Mouse (Mus musculus): ENCODE measurements around the gene Zfp775. TPM values are rescaled to one million over a fixed set of nuclear protein-coding genes. Genes with fewer than 3 reads are reported as not detected.

Gene Zfp775
- polyA plus RNA-seq, 1 experiment from 2014 or later: 13.8 TPM

DNA sequence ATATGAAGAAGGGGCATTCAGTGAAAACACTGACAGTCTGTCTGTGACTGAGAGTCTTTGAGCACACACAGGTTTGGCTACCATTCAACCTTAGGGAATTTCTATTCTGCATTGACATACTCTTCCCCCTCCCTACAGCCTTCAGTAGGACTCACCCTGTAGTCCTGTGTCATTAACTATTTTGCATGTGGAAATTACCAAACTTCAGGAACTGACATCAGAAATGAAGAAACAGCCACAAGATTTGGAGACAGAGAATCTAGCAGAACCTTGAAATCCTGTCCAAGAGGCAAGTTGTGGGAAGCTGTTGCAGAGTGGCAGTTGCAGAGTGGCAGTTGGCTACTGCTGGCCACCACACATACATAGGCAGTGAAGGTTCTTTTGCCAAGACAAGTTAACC is 66.2 kb downstream of the Zfp775 start:
- Histone ChIP-seq H3K4me1 (no peaks in the 10 kb centered on the region), H3K27ac (no peak overlapping the region), H3K4me3 (no peak overlapping the region), H3K27me3 (replicated peaks) (no peaks in the 10 kb centered on the region), H3K36me3 (no peaks in the 10 kb centered on the region), H3K9me3 (no peaks in the 10 kb centered on the region), H3K9ac (no peak overlapping the region), H3K4me2 (replicated peaks) (no peak overlapping the region)
- no peak for ATAC-seq (ENCODE audit: low FRiP score, low read depth)

DNA sequence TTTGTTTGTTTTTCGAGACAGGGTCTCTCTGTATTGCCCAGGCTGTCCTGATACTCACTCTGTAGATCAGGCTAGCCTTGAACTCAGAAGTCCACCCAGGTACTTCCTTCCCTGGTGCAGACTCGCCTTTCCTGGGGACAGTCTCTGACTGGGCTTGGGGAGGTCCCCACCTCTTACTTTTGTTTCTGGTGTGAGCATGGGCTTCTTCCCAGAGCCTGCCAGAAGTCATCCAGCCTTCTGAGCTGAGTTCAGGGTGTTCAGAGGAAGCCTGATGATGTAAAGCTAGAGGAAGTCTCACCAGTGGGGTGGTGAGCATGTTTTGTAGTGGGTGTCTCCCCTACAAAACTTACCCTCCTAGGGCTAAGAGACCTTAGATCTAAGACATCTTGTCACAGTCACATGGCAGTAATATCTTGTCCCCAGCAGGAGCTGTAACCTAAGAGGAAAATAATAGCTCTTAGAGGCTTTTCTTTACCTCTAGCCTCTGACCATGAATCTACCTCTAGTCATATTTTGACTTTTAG is 67.6 kb downstream of the Zfp775 start:
- no peak overlapping the region for H3K4me3 ChIP-seq
- no peaks in the 10 kb centered on the region for H3K36me3 ChIP-seq
- H3K9ac ChIP-seq: no peak overlapping the region
- WGBS: 74% methylated on average over 2 of the region's 2 CpGs
- no peaks in the 10 kb centered on the region for H3K9me3 ChIP-seq
- no peaks in the 10 kb centered on the region for H3K27me3 ChIP-seq (replicated peaks)
- H3K4me1 ChIP-seq: no peaks in the 10 kb centered on the region
- H3K4me2 ChIP-seq (replicated peaks): no peak overlapping the region
- no peak overlapping the region for H3K27ac ChIP-seq
- no peak for ATAC-seq (ENCODE audit: low FRiP score, low read depth)

Other genes with a start within 250 kb of the Zfp775 start
- 26.3 and 27.4 TPM in 2 replicates for gene Krba1, start 206.5 kb upstream of the Zfp775 start, polyA plus RNA-seq (2016; fragmentation: Nextera tagmentation; extraction: Ambion mirVana)
- gene Zfp467, start 156.2 kb upstream of the Zfp775 start, polyA plus RNA-seq (2016; fragmentation: Nextera tagmentation; extraction: Ambion mirVana): 18.4 and 18.5 TPM in 2 replicates
- gene Sspo, start 153.8 kb upstream of the Zfp775 start, polyA plus RNA-seq (2016; fragmentation: Nextera tagmentation; extraction: Ambion mirVana): 0.28 and 0.63 TPM in 2 replicates
- 97.7 and 107 TPM in 2 replicates for gene Atp6v0e2, start 64.4 kb upstream of the Zfp775 start, polyA plus RNA-seq (2016; fragmentation: Nextera tagmentation; extraction: Ambion mirVana)
- 15.6 and 20.1 TPM in 2 replicates for gene Lrrc61, start 47.3 kb upstream of the Zfp775 start, polyA plus RNA-seq (2016; fragmentation: Nextera tagmentation; extraction: Ambion mirVana)
- 3.9 and 4.7 TPM in 2 replicates for gene Rarres2, start 29.3 kb upstream of the Zfp775 start, polyA plus RNA-seq (2016; fragmentation: Nextera tagmentation; extraction: Ambion mirVana)
- not detected in 2 replicates for gene Gm45021, start 12.5 kb upstream of the Zfp775 start, polyA plus RNA-seq (2016; fragmentation: Nextera tagmentation; extraction: Ambion mirVana)
- 42.6 and 44.0 TPM in 2 replicates for gene Repin1, start 8.2 kb upstream of the Zfp775 start, polyA plus RNA-seq (2016; fragmentation: Nextera tagmentation; extraction: Ambion mirVana)
- gene Gm44965, start 8.1 kb upstream of the Zfp775 start, polyA plus RNA-seq (2016; fragmentation: Nextera tagmentation; extraction: Ambion mirVana): not detected in 2 replicates
- 4.1 and 4.6 TPM in 2 replicates for gene AI854703, start 24.7 kb downstream of the Zfp775 start, polyA plus RNA-seq (2016; fragmentation: Nextera tagmentation; extraction: Ambion mirVana)
- gene Gimap8, start 45.2 kb downstream of the Zfp775 start, polyA plus RNA-seq (2016; fragmentation: Nextera tagmentation; extraction: Ambion mirVana): 0.70 and 1.1 TPM in 2 replicates
- gene Gimap9, start 74.1 kb downstream of the Zfp775 start, polyA plus RNA-seq (2016; fragmentation: Nextera tagmentation; extraction: Ambion mirVana): 2.2 and 2.5 TPM in 2 replicates
- 3.1 and 4.3 TPM in 2 replicates for gene Gimap4, start 82.5 kb downstream of the Zfp775 start, polyA plus RNA-seq (2016; fragmentation: Nextera tagmentation; extraction: Ambion mirVana)
- gene Gimap6, start 106.2 kb downstream of the Zfp775 start, polyA plus RNA-seq (2016; fragmentation: Nextera tagmentation; extraction: Ambion mirVana): 9.6 and 11.4 TPM in 2 replicates
- 0.70 TPM in 1 of 2 replicates, not detected in the other for gene Gm28053, start 116.5 kb downstream of the Zfp775 start, polyA plus RNA-seq (2016; fragmentation: Nextera tagmentation; extraction: Ambion mirVana)
- gene Gimap7, start 116.6 kb downstream of the Zfp775 start, polyA plus RNA-seq (2016; fragmentation: Nextera tagmentation; extraction: Ambion mirVana): not detected in 2 replicates
- 6.0 and 8.3 TPM in 2 replicates for gene Gimap1, start 137.0 kb downstream of the Zfp775 start, polyA plus RNA-seq (2016; fragmentation: Nextera tagmentation; extraction: Ambion mirVana)
- 1.4 and 1.8 TPM in 2 replicates for gene Gimap5, start 144.1 kb downstream of the Zfp775 start, polyA plus RNA-seq (2016; fragmentation: Nextera tagmentation; extraction: Ambion mirVana)
- gene Gimap3, start 168.8 kb downstream of the Zfp775 start, polyA plus RNA-seq (2016; fragmentation: Nextera tagmentation; extraction: Ambion mirVana): not detected in 2 replicates
- 19.3 and 21.2 TPM in 2 replicates for gene Tmem176a, start 238.9 kb downstream of the Zfp775 start, polyA plus RNA-seq (2016; fragmentation: Nextera tagmentation; extraction: Ambion mirVana)
- gene Tmem176b, start 239.4 kb downstream of the Zfp775 start, polyA plus RNA-seq (2016; fragmentation: Nextera tagmentation; extraction: Ambion mirVana): 72.6 and 82.3 TPM in 2 replicates